Mouse (Mus musculus): ENCODE measurements around the gene Plscr3. TPM values are rescaled to one million over a fixed set of nuclear protein-coding genes. Genes with fewer than 3 reads are reported as not detected.

Plscr3 gene
- total and polyA plus RNA-seq, 3 experiments, result 9.3 to 54.2 (median 26.2) TPM

DNA sequence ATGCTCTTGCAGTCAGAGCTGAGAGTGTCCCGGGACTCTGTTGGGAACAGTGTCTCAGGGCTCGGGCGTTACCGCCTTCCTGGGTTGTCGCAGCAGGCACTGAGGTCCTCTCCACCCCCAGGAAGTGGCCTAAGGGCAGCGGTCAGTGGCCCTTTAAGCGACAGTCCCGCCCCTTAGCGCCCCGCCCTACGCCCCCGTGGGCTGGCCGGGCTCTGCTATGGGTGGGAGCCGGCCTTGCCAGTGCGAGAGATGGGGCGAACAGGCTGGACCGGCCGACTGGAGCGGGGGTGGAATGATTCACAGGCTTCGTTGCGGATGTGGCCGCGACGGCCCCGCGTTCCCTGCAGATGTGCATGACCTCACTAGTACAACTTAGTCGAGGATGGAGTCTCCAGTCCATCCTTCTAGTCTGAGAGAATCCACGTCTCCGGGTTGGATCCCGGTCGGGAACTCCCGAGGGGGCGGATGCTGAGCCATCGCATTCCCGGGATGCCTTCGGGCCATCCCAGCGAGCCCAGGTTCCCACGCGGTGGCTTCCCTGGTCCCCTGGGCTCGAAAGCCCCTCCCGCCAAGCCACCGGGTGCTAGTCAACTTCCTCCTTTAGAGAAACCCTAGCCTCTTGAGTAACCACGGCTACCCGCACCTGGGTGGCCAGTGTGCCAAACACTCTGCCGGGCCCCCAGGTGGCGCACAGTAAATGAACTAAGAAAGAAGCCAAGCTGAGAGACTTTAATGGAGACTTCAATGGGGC lies 34.9 kb downstream of the Plscr3 start, which contains the start of gene Kctd11:
TSS of gene Kctd11 (minus strand) at position 554 of the 751 bp plus-strand sequence.
- Histone ChIP-seq H3K27me3 (ENCODE audit: insufficient read depth, low read length) (peaks cover 7% of the 10 kb centered on the region; the same call in 1 of the 2 replicates), H3K4me3 (ENCODE audit: low read depth, low read length) (peak within 1 kb of the TSS; percentile 72), H3K9me3 (replicated peaks) (no peaks in the 10 kb centered on the region), H3K4me1 (ENCODE audit: insufficient read depth, low read depth, low read length) (peaks cover 76% of the 10 kb centered on the region), H3K36me3 (replicated peaks) (peaks cover 56% of the 10 kb centered on the region)
- DNase-seq (ENCODE audit: low spot score), result peak; percentile 83
- ATAC-seq (ENCODE audit: extremely low read depth, insufficient number of reproducible peaks, low FRiP score, poor library complexity, severe bottlenecking), result 0 out of 2 replicates have a peak, but pooled peaks have one; percentile 31
- TF ChIP-seq CTCF (IDR thresholded peaks at IDR 0.05; ENCODE audit: low read depth, low read length) (no peak), GATA2 (IDR thresholded peaks at IDR 0.05; ENCODE audit: borderline replicate concordance, low read depth, low read length) (no peak), GATA1 (IDR thresholded peaks at IDR 0.05; ENCODE audit: borderline replicate concordance, low read length) (no peak)

DNA sequence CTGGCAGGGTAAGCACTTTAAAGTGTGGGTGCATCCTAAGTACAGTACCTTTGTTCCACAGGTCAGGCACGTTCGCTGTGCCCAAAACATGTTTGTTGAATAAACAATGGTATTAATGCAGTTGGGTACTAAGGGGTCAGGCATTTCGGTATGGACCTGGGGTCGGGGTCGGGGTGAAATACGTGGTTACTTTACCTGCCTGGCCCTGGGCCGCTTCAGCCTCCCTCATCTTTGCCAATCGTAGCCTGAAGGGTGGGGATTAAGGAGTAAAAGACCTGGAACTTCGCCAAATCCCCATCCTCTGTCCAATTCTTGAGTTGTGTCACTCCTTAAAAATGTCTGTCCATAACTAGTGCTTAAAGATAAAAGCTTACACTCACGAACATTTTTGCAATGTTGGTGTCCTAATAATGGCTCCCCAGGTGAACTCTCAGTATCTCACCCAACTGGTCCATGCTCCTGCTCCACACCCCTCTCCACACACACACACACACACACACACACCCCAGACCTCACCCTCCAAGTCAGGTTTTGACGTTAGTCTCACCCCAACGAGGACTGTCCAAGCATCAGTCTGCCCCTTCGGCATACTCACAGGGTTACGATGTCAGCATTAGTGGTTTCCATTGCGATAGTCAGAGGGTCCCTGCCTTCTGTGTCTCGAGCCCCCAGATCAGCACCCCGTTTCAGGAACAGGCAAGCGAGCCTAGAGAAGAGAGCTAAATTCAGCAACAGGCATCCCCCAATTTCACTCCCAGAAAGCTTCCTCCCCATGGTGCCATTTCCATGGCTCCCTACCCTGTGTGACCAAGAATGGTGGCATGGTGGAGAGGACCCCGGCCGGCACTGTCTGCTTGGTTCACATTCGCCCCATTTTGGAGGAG lies 35.9 kb downstream of the Plscr3 start:
- H3K9me3 ChIP-seq (replicated peaks), result no peaks in the 10 kb centered on the region
- H3K36me3 ChIP-seq (replicated peaks), result peaks cover 66% of the 10 kb centered on the region
- TF ChIP-seq GATA2 (IDR thresholded peaks at IDR 0.05; ENCODE audit: borderline replicate concordance, low read depth, low read length) (no peak), TAL1 (conservative IDR thresholded peaks at IDR 0.05; ENCODE audit: low read depth, low read length) (no peak)
- DNase-seq (ENCODE audit: low spot score) (no peak), ATAC-seq (ENCODE audit: extremely low read depth, insufficient number of reproducible peaks, low FRiP score, poor library complexity, severe bottlenecking) (no peak)
- H3K4me1 ChIP-seq (ENCODE audit: insufficient read depth, low read depth, low read length), result peaks cover 75% of the 10 kb centered on the region
- H3K4me3 ChIP-seq (ENCODE audit: low read depth, low read length), result peak overlapping the region; percentile 72; the same call in 1 of the 2 replicates
- H3K27me3 ChIP-seq (ENCODE audit: insufficient read depth, low read length), result peaks cover 7% of the 10 kb centered on the region; the same call in 1 of the 2 replicates

DNA sequence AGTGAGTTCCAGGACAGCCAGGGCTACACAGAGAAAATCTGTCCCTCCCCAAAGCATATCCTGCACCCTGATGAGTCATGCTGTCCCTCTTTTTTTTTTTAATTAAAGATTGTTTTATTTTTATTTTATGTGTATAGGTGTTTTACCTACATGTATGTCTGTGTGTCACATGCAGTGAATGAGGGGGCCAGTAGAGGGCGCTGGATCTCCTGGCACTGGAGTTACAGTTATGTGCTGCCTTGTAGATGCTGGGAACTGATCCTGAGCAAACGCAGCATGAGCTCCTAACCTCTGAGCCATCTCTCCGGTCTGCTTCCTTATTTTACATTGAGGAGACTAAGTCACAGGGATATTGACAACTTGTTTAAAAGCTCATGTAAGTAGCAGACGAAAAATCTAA lies 36.9 kb downstream of the Plscr3 start:
- peaks cover 77% of the 10 kb centered on the region for H3K36me3 ChIP-seq (replicated peaks)

DNA sequence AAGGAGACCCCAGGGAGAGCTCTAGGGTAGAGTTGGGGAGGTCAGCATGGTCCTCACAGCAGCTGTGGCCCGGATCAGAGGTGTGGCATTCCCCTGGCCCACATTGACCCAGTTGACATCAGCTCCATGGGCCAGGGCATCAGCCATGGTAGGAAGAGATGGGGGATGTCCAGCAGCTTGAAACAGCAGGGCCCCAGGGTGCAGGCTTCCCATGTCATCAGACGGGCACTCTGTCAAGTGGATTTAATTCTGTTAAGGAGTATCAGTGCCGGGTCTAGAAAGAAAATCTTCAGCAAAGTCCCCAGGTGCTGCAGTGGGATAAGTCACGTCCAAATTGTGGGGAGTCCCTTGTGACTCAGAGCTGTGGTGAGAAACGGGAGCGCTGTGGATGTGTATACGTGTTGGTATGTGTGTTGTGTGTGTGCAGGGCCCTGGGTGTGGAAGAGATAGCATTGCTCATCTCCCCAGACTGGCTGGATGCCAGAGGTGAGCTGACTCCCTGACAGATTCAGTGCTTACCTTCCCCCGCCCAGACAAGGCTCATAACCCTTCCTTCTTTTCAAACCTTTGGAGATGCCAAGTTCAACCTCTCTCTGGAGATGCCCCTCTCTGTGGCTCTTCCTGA lies 37.5 kb downstream of the Plscr3 start:
- Histone ChIP-seq H3K36me3 (replicated peaks) (peaks cover 81% of the 10 kb centered on the region), H3K4me1 (ENCODE audit: insufficient read depth, low read depth, low read length) (peaks cover 80% of the 10 kb centered on the region)

More for the DNA sequence above, 36.9 kb downstream of the Plscr3 start:
- H3K4me1 ChIP-seq (ENCODE audit: insufficient read depth, low read depth, low read length), result peaks cover 80% of the 10 kb centered on the region
- H3K27me3 ChIP-seq (ENCODE audit: insufficient read depth, low read length), result peaks cover 7% of the 10 kb centered on the region; the same call in 1 of the 2 replicates
- no peak overlapping the region for H3K4me3 ChIP-seq (ENCODE audit: low read depth, low read length)
- no peaks in the 10 kb centered on the region for H3K9me3 ChIP-seq (replicated peaks)
- no peak for DNase-seq (ENCODE audit: low spot score)
- ATAC-seq (ENCODE audit: extremely low read depth, insufficient number of reproducible peaks, low FRiP score, poor library complexity, severe bottlenecking), result no peak
- TF ChIP-seq GATA2 (IDR thresholded peaks at IDR 0.05; ENCODE audit: borderline replicate concordance, low read depth, low read length), result no peak
- TF ChIP-seq TAL1 (conservative IDR thresholded peaks at IDR 0.05; ENCODE audit: low read depth, low read length), result no peak
- TF ChIP-seq GATA1 (IDR thresholded peaks at IDR 0.05; ENCODE audit: borderline replicate concordance, low read length), result no peak
- no peak for TF ChIP-seq CTCF (IDR thresholded peaks at IDR 0.05; ENCODE audit: low read depth, low read length)
- no peak for TF ChIP-seq POLR2AphosphoS5 (IDR thresholded peaks at IDR 0.05; ENCODE audit: insufficient replicate concordance, low read depth, low read length)

DNA sequence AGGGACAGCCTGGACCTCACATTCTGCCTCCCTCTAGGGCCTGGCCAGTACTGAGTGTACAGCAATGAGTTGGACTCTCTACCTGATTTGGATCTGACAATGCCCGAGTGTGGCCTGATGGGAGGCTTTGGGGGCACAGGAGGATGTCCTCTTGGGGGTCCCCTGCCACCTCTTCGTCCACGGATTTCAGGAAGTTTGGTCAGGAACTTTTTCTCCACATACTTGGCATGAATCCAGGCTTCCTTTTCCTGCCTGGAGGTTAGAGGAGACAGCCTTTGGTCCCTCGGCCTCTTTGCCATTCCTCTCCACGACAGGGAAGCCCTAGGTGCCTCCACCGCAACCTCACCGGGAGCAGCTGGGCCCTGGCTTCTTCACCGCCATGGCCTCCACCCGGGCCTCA lies 38.1 kb downstream of the Plscr3 start:
- Histone ChIP-seq H3K4me1 (ENCODE audit: insufficient read depth, low read depth, low read length) (peaks cover 74% of the 10 kb centered on the region), H3K9me3 (replicated peaks) (no peaks in the 10 kb centered on the region), H3K4me3 (ENCODE audit: low read depth, low read length) (no peak overlapping the region), H3K36me3 (replicated peaks) (peaks cover 87% of the 10 kb centered on the region), H3K27me3 (ENCODE audit: insufficient read depth, low read length) (peaks cover 6% of the 10 kb centered on the region; the same call in 1 of the 2 replicates)
- no peak for TF ChIP-seq CTCF (IDR thresholded peaks at IDR 0.05; ENCODE audit: low read depth, low read length)
- no peak for ATAC-seq (ENCODE audit: extremely low read depth, insufficient number of reproducible peaks, low FRiP score, poor library complexity, severe bottlenecking)
- DNase-seq (ENCODE audit: low spot score), result no peak

More for the DNA sequence above, 37.5 kb downstream of the Plscr3 start:
- DNase-seq (ENCODE audit: low spot score) (no peak), ATAC-seq (ENCODE audit: extremely low read depth, insufficient number of reproducible peaks, low FRiP score, poor library complexity, severe bottlenecking) (no peak)
- no peak for TF ChIP-seq GATA1 (IDR thresholded peaks at IDR 0.05; ENCODE audit: borderline replicate concordance, low read length)
- TF ChIP-seq GATA2 (IDR thresholded peaks at IDR 0.05; ENCODE audit: borderline replicate concordance, low read depth, low read length), result no peak
- no peak for TF ChIP-seq TAL1 (conservative IDR thresholded peaks at IDR 0.05; ENCODE audit: low read depth, low read length)
- no peak for TF ChIP-seq CTCF (IDR thresholded peaks at IDR 0.05; ENCODE audit: low read depth, low read length)
- H3K27me3 ChIP-seq (ENCODE audit: insufficient read depth, low read length), result peaks cover 7% of the 10 kb centered on the region; the same call in 1 of the 2 replicates
- no peak overlapping the region for H3K4me3 ChIP-seq (ENCODE audit: low read depth, low read length)
- H3K9me3 ChIP-seq (replicated peaks), result no peaks in the 10 kb centered on the region

DNA sequence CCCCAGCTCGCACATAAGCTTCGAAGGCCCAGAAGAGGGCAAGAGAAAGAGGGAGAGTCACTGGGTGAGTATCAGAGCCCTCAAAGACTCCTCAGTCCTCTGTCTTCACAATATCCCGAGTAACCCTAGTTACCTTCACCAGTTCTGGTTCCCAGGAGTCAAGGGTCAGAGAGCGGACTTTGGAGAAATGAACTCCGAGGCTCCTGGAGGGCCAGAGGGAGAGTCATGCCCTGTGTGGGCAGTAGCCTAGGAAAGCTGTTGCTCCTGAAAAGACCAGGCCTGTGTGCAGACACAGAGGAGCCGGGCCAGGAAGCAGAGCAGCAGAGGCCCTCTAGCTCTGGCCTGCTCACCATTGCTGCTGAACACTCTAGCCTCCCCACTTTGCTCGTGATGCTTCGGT lies 38.5 kb downstream of the Plscr3 start:
- no peak for DNase-seq (ENCODE audit: low spot score)
- no peak for TF ChIP-seq GATA2 (IDR thresholded peaks at IDR 0.05; ENCODE audit: borderline replicate concordance, low read depth, low read length)
- H3K4me3 ChIP-seq (ENCODE audit: low read depth, low read length), result no peak overlapping the region
- ATAC-seq (ENCODE audit: extremely low read depth, insufficient number of reproducible peaks, low FRiP score, poor library complexity, severe bottlenecking), result no peak
- peaks cover 87% of the 10 kb centered on the region for H3K36me3 ChIP-seq (replicated peaks)
- H3K9me3 ChIP-seq (replicated peaks), result no peaks in the 10 kb centered on the region
- H3K27me3 ChIP-seq (ENCODE audit: insufficient read depth, low read length), result peaks cover 4% of the 10 kb centered on the region; the same call in 1 of the 2 replicates
- H3K4me1 ChIP-seq (ENCODE audit: insufficient read depth, low read depth, low read length), result peaks cover 70% of the 10 kb centered on the region
